Comparison of ENCODE assay signal across 7 mouse cellular contexts in genomic region chr7:118995007-118995406, GRCm38 (mm10). TPM values are rescaled to one million over a fixed set of nuclear protein-coding genes. Genes with fewer than 3 reads are reported as not detected.
DNase-seq lines count a peak whose midpoint lies in the region; ATAC-seq and TF ChIP-seq lines count a peak whose summit lies in the region.

Gprc5b (minus strand) TSS chr7:118995211.

- TF ChIP-seq EP300 in heart, adult 2 months (IDR thresholded peaks at IDR 0.05; ENCODE audit: insufficient read depth, low read depth, low read length), result no peak

- H3K9ac ChIP-seq in heart, adult 2 months (ENCODE audit: low read depth, low read length), result peak within 1 kb of the TSS; percentile 82
- H3K9ac ChIP-seq in midbrain, postnatal 0 days (replicated peaks; ENCODE audit: low read length, poor library complexity, severe bottlenecking), result peak within 1 kb of the TSS; percentile 64

- no peaks in the 10 kb centered on the region for H3K79me2 ChIP-seq in heart, adult 2 months (replicated peaks; ENCODE audit: control insufficient read depth, insufficient read depth, low read length)

- intact Hi-C loops in heart, adult 2 months (cut with DNase I), result loop anchor here (1.0 to 5.0 kb wide), 3 partner anchors 70 to 178 kb away; no protein-coding TSS in a partner anchor

- peak; percentile 81 for ATAC-seq in midbrain, postnatal 0 days (ENCODE audit: low FRiP score)

- TF ChIP-seq CTCF in heart, adult 2 months (IDR thresholded peaks at IDR 0.05), result peak; percentile 54
- TF ChIP-seq CTCF in kidney, adult 2 months (conservative IDR thresholded peaks at IDR 0.05; ENCODE audit: insufficient read depth, insufficient read length, low read depth, low read length), result no peak
- no peak; the same call in 1 of the 2 replicates for TF ChIP-seq CTCF in midbrain, postnatal 0 days (IDR thresholded peaks at IDR 0.05)

- WGBS in embryonic facial prominence, embryonic 10.5 days, result under 1% methylated on average over 44 of the region's 44 CpGs
- WGBS in heart, adult 2 months, result under 1% methylated on average over 44 of the region's 44 CpGs
- WGBS in kidney, adult 2 months, result 1% methylated on average over 44 of the region's 44 CpGs
- WGBS in midbrain, postnatal 0 days, result 1% methylated on average over 29 of the region's 44 CpGs

- peak within 1 kb of the TSS; percentile 94 for H3K4me2 ChIP-seq in midbrain, postnatal 0 days (ENCODE audit: low read depth, low read length, poor library complexity, severe bottlenecking)

- peak within 1 kb of the TSS; percentile 76 for H3K4me3 ChIP-seq in embryonic facial prominence, embryonic 10.5 days
- peak within 1 kb of the TSS; percentile 82 for H3K4me3 ChIP-seq in heart, adult 2 months
- peak within 1 kb of the TSS; percentile 60 for H3K4me3 ChIP-seq in kidney, adult 2 months (ENCODE audit: insufficient read depth, low read depth, low read length)
- H3K4me3 ChIP-seq in midbrain, postnatal 0 days (ENCODE audit: low read depth, low read length), result peak within 1 kb of the TSS; percentile 58

- peaks cover 55% of the 10 kb centered on the region for H3K4me1 ChIP-seq in embryonic facial prominence, embryonic 10.5 days
- H3K4me1 ChIP-seq in heart, adult 2 months (ENCODE audit: control insufficient read depth, insufficient read depth, low read length), result peaks cover 11% of the 10 kb centered on the region
- no peaks in the 10 kb centered on the region for H3K4me1 ChIP-seq in kidney, adult 2 months (ENCODE audit: control insufficient read depth, insufficient read depth, low read length)
- peaks cover 14% of the 10 kb centered on the region; the same call in 1 of the 2 replicates for H3K4me1 ChIP-seq in midbrain, postnatal 0 days (ENCODE audit: insufficient read depth, low read length)

- no peaks in the 10 kb centered on the region for H3K36me3 ChIP-seq in embryonic facial prominence, embryonic 10.5 days (replicated peaks)
- no peaks in the 10 kb centered on the region for H3K36me3 ChIP-seq in heart, adult 2 months (ENCODE audit: control insufficient read depth, insufficient read depth, low read length)
- no peaks in the 10 kb centered on the region for H3K36me3 ChIP-seq in kidney, adult 2 months (ENCODE audit: control insufficient read depth, insufficient read depth, low read length)
- H3K36me3 ChIP-seq in midbrain, postnatal 0 days (ENCODE audit: insufficient read depth, low read length), result no peaks in the 10 kb centered on the region

- H3K9me3 ChIP-seq in embryonic facial prominence, embryonic 10.5 days, result no peaks in the 10 kb centered on the region
- H3K9me3 ChIP-seq in midbrain, postnatal 0 days (ENCODE audit: low read length), result no peaks in the 10 kb centered on the region

- H3K27me3 ChIP-seq in embryonic facial prominence, embryonic 10.5 days (replicated peaks; ENCODE audit: low read depth, poor library complexity, severe bottlenecking), result peaks cover 21% of the 10 kb centered on the region
- no peaks in the 10 kb centered on the region for H3K27me3 ChIP-seq in heart, adult 2 months (ENCODE audit: control insufficient read depth, insufficient read depth, low read length)
- H3K27me3 ChIP-seq in kidney, adult 2 months (replicated peaks; ENCODE audit: control insufficient read depth, insufficient read depth, low read length), result no peaks in the 10 kb centered on the region
- no peaks in the 10 kb centered on the region for H3K27me3 ChIP-seq in midbrain, postnatal 0 days (ENCODE audit: insufficient read depth, low read length)

- H3K27ac ChIP-seq in embryonic facial prominence, embryonic 10.5 days (replicated peaks), result peak within 1 kb of the TSS; percentile 86
- H3K27ac ChIP-seq in heart, adult 2 months, result peak within 1 kb of the TSS; percentile 81
- H3K27ac ChIP-seq in kidney, adult 2 months (ENCODE audit: insufficient read depth, low read depth, low read length), result no peak within 1 kb of the TSS
- peak within 1 kb of the TSS; percentile 3; the same call in 1 of the 2 replicates for H3K27ac ChIP-seq in midbrain, postnatal 0 days (ENCODE audit: low read depth, low read length)

- peak; percentile 96 for DNase-seq in adrenal gland, postnatal 14 days
- peak; percentile 95 for DNase-seq in embryonic facial prominence, embryonic 10.5 days (ENCODE audit: low spot score)
- peak; percentile 92 to 96 for DNase-seq in heart, adult 2 months
- peak; percentile 88 for DNase-seq in kidney, adult 2 months
- peak; percentile 86 for DNase-seq in liver
- DNase-seq in midbrain, postnatal 0 days (ENCODE audit: low spot score), result peak; percentile 86
- peak; percentile 79 to 84 for DNase-seq in spleen, postnatal 36 days (ENCODE audit: low spot score in 2 of 2)

- TF ChIP-seq POLR2A in heart, adult 2 months (IDR thresholded peaks at IDR 0.05; ENCODE audit: insufficient read depth, low read depth, low read length), result peak; percentile 71
- no peak for TF ChIP-seq POLR2A in kidney, adult 2 months (IDR thresholded peaks at IDR 0.05; ENCODE audit: low read depth, low read length)

RNA-seq across cellular contexts. Expression of gene Gprc5b, which starts in this region (rescaled TPM):
- 80.7 and 91.7 TPM in 2 replicates for total RNA-seq in adrenal gland, postnatal 14 days (2021)
- 7.2 and 8.2 TPM in 2 replicates for polyA plus RNA-seq in embryonic facial prominence, embryonic 10.5 days (2016; fragmentation: Nextera tagmentation; extraction: Ambion mirVana)
- 10 to 100 TPM; 11.3 to 11.6 TPM for total RNA-seq in heart, adult 2 months (2021)
- 20.4 and 24.0 TPM in 2 replicates for polyA plus RNA-seq in heart, adult 2 months (2012; rRNA removed)
- polyA plus RNA-seq in kidney, adult 2 months (2012; rRNA removed), result 18.9 and 22.6 TPM in 2 replicates
- total RNA-seq in midbrain, postnatal 0 days (2014; rRNA removed), result 19.9 and 30.1 TPM in 2 replicates
- 6.1 and 6.6 TPM in 2 replicates for polyA plus RNA-seq in midbrain, postnatal 0 days (2015; fragmentation: Nextera tagmentation; extraction: Ambion mirVana)
